Mouse (Mus musculus): Measurements from ENCODE around the gene Btnl4. TPM values are rescaled to one million over a fixed set of nuclear protein-coding genes. Genes with fewer than 3 reads are reported as not detected.
"Not testable (repeated sequence)": the region's sequence is repeated elsewhere in the genome, so short reads cannot be mapped to it uniquely, and the experiment has no call there.

Btnl4 gene
- polyA plus RNA-seq (2015; fragmentation: Nextera tagmentation; extraction: Ambion mirVana), result not detected in 2 replicates

- not testable (repeated sequence) for H3K9me3 ChIP-seq; H3K4me1 ChIP-seq; H3K36me3 ChIP-seq; H3K27ac ChIP-seq; H3K4me3 ChIP-seq; H3K4me2 ChIP-seq (replicated peaks); H3K27me3 ChIP-seq; ATAC-seq (ENCODE audit: low FRiP score, low read depth); H3K9ac ChIP-seq
- WGBS, result 79% methylated on average over 5 of the region's 5 CpGs
Observed at GRCm38 (mm10) chr17:34477238-34478013, at the start of gene Btnl4. Gene Btnl4, minus strand, starts transcription at chr17:34477318.

- Histone ChIP-seq H3K4me3 (no peak overlapping the region), H3K27me3 (peaks cover 2% of the 10 kb centered on the region; the same call in 1 of the 2 replicates), H3K4me2 (replicated peaks) (no peak overlapping the region), H3K9me3 (no peaks in the 10 kb centered on the region), H3K4me1 (no peaks in the 10 kb centered on the region), H3K27ac (no peak overlapping the region), H3K36me3 (no peaks in the 10 kb centered on the region), H3K9ac (no peak overlapping the region)
- WGBS, result 50% methylated on average over 1 of the region's 1 CpGs
- no peak for ATAC-seq (ENCODE audit: low FRiP score, low read depth)
Observed at GRCm38 (mm10) chr17:34519001-34519400, 41.9 kb upstream of the Btnl4 start.

- 69% methylated on average over 3 of the region's 3 CpGs for WGBS
- not testable (repeated sequence) for H3K36me3 ChIP-seq; H3K4me1 ChIP-seq; H3K9me3 ChIP-seq; ATAC-seq (ENCODE audit: low FRiP score, low read depth); H3K27ac ChIP-seq; H3K4me3 ChIP-seq; H3K4me2 ChIP-seq (replicated peaks); H3K27me3 ChIP-seq; H3K9ac ChIP-seq
Observed at GRCm38 (mm10) chr17:34518571-34518970, 41.5 kb upstream of the Btnl4 start.

- Histone ChIP-seq H3K4me3 (no peak overlapping the region), H3K27ac (no peak overlapping the region), H3K36me3 (no peaks in the 10 kb centered on the region), H3K4me2 (replicated peaks) (no peak overlapping the region), H3K9me3 (no peaks in the 10 kb centered on the region), H3K9ac (no peak overlapping the region), H3K4me1 (no peaks in the 10 kb centered on the region), H3K27me3 (peaks cover 2% of the 10 kb centered on the region; the same call in 1 of the 2 replicates)
- 88% methylated on average over 4 of the region's 4 CpGs for WGBS
- no peak for ATAC-seq (ENCODE audit: low FRiP score, low read depth)
Observed at GRCm38 (mm10) chr17:34517795-34518194, 40.7 kb upstream of the Btnl4 start.

- Histone ChIP-seq H3K4me3 (no peak within 1 kb of the TSS), H3K4me2 (replicated peaks) (no peak within 1 kb of the TSS), H3K27me3 (peaks cover 2% of the 10 kb centered on the region; the same call in 1 of the 2 replicates), H3K9me3 (no peaks in the 10 kb centered on the region), H3K9ac (no peak within 1 kb of the TSS), H3K36me3 (no peaks in the 10 kb centered on the region), H3K27ac (no peak within 1 kb of the TSS), H3K4me1 (no peaks in the 10 kb centered on the region)
- ATAC-seq (ENCODE audit: low FRiP score, low read depth), result no peak
- WGBS, result 90% methylated on average over 4 of the region's 4 CpGs
Observed at GRCm38 (mm10) chr17:34517252-34517651, 40.1 kb upstream of the Btnl4 start, which contains the start of gene Btnl6. Gene Btnl6, minus strand, starts transcription at chr17:34517352.

- Histone ChIP-seq H3K4me2 (replicated peaks) (no peak overlapping the region), H3K9me3 (no peaks in the 10 kb centered on the region), H3K4me3 (no peak overlapping the region), H3K9ac (no peak overlapping the region), H3K4me1 (no peaks in the 10 kb centered on the region), H3K36me3 (no peaks in the 10 kb centered on the region), H3K27me3 (peaks cover 2% of the 10 kb centered on the region; the same call in 1 of the 2 replicates), H3K27ac (no peak overlapping the region)
- WGBS, result 79% methylated on average over 2 of the region's 2 CpGs
- no peak for ATAC-seq (ENCODE audit: low FRiP score, low read depth)
Observed at GRCm38 (mm10) chr17:34516514-34516913, 39.4 kb upstream of the Btnl4 start.

- ATAC-seq (ENCODE audit: low FRiP score, low read depth); H3K4me2 ChIP-seq (replicated peaks); H3K36me3 ChIP-seq; H3K27ac ChIP-seq; H3K4me3 ChIP-seq; H3K9ac ChIP-seq; H3K9me3 ChIP-seq; H3K27me3 ChIP-seq; H3K4me1 ChIP-seq: not testable (repeated sequence)
- WGBS, result 53% methylated on average over 1 of the region's 1 CpGs
Observed at GRCm38 (mm10) chr17:34511723-34512122, 34.6 kb upstream of the Btnl4 start.

- H3K4me3 ChIP-seq, result no peak overlapping the region
- no peak overlapping the region for H3K27ac ChIP-seq
- no peaks in the 10 kb centered on the region for H3K4me1 ChIP-seq
- no peaks in the 10 kb centered on the region for H3K27me3 ChIP-seq
- no peak overlapping the region for H3K4me2 ChIP-seq (replicated peaks)
- no peak overlapping the region for H3K9ac ChIP-seq
- H3K9me3 ChIP-seq, result no peaks in the 10 kb centered on the region
- ATAC-seq (ENCODE audit: low FRiP score, low read depth), result no peak
- no peaks in the 10 kb centered on the region for H3K36me3 ChIP-seq
Observed at GRCm38 (mm10) chr17:34507591-34507990, 30.5 kb upstream of the Btnl4 start.

GRCm38 (mm10) chr17:34497726-34498125 is 20.6 kb upstream of the Btnl4 start:
- 80% methylated on average over 4 of the region's 4 CpGs for WGBS
- not testable (repeated sequence) for H3K4me2 ChIP-seq (replicated peaks); H3K27ac ChIP-seq; H3K9me3 ChIP-seq; H3K36me3 ChIP-seq; H3K27me3 ChIP-seq; H3K9ac ChIP-seq; H3K4me1 ChIP-seq; H3K4me3 ChIP-seq; ATAC-seq (ENCODE audit: low FRiP score, low read depth)

GRCm38 (mm10) chr17:34497319-34497718 is 20.2 kb upstream of the Btnl4 start:
- H3K4me2 ChIP-seq (replicated peaks); H3K27ac ChIP-seq; H3K4me1 ChIP-seq; H3K27me3 ChIP-seq; H3K36me3 ChIP-seq; H3K9me3 ChIP-seq; ATAC-seq (ENCODE audit: low FRiP score, low read depth); H3K4me3 ChIP-seq; H3K9ac ChIP-seq: not testable (repeated sequence)
- 70% methylated on average over 3 of the region's 3 CpGs for WGBS

GRCm38 (mm10) chr17:34496539-34496938 is 19.4 kb upstream of the Btnl4 start:
- Histone ChIP-seq H3K4me3 (no peak overlapping the region), H3K9ac (no peak overlapping the region), H3K36me3 (no peaks in the 10 kb centered on the region), H3K4me2 (replicated peaks) (no peak overlapping the region), H3K27me3 (peaks cover 5% of the 10 kb centered on the region; the same call in 1 of the 2 replicates), H3K9me3 (no peaks in the 10 kb centered on the region), H3K4me1 (no peaks in the 10 kb centered on the region), H3K27ac (no peak overlapping the region)
- 93% methylated on average over 1 of the region's 2 CpGs for WGBS
- ATAC-seq (ENCODE audit: low FRiP score, low read depth), result no peak

- not testable (repeated sequence) for H3K36me3 ChIP-seq; H3K9ac ChIP-seq; H3K4me3 ChIP-seq; H3K27ac ChIP-seq; ATAC-seq (ENCODE audit: low FRiP score, low read depth); H3K4me1 ChIP-seq; H3K4me2 ChIP-seq (replicated peaks); H3K9me3 ChIP-seq; H3K27me3 ChIP-seq
- WGBS, result 77% methylated on average over 2 of the region's 2 CpGs
Observed at GRCm38 (mm10) chr17:34495156-34495555, 18.0 kb upstream of the Btnl4 start.

- ATAC-seq (ENCODE audit: low FRiP score, low read depth), result no peak
- H3K4me3 ChIP-seq, result no peak overlapping the region
- H3K36me3 ChIP-seq, result no peaks in the 10 kb centered on the region
- no peak overlapping the region for H3K9ac ChIP-seq
- H3K27ac ChIP-seq, result no peak overlapping the region
- peaks cover 8% of the 10 kb centered on the region; the same call in 1 of the 2 replicates for H3K27me3 ChIP-seq
- H3K4me1 ChIP-seq, result no peaks in the 10 kb centered on the region
- H3K4me2 ChIP-seq (replicated peaks), result no peak overlapping the region
- H3K9me3 ChIP-seq, result no peaks in the 10 kb centered on the region
Observed at GRCm38 (mm10) chr17:34492796-34493195, 15.7 kb upstream of the Btnl4 start.

All from limb, embryonic 13.5 days (tissue).